Mouse (Mus musculus): ENCODE results near the gene Gabarapl2. TPM values are rescaled to one million over a fixed set of nuclear protein-coding genes. Genes with fewer than 3 reads are reported as not detected.
A peak's percentile ranks its signal among the peaks of the same experiment; 100 is the strongest.

Gene Gabarapl2
- polyA plus RNA-seq, 1 experiment, result 9.3 TPM

- no peaks in the 10 kb centered on the region for H3K27me3 ChIP-seq (replicated peaks)
- H3K4me3 ChIP-seq (replicated peaks), result no peak overlapping the region
Measured at GRCm38 (mm10) chr8:111951317-111951716, 10.8 kb downstream of the Gabarapl2 start.

GRCm38 (mm10) chr8:111951936-111952335, 11.4 kb downstream of the Gabarapl2 start:
- TF ChIP-seq FLI1 (IDR thresholded peaks at IDR 0.05; ENCODE audit: low read length) (no peak), GATA1 (IDR thresholded peaks at IDR 0.05; ENCODE audit: borderline replicate concordance, low read length) (no peak)
- Histone ChIP-seq H3K4me1 (peaks cover 4% of the 10 kb centered on the region), H3K9me3 (no peaks in the 10 kb centered on the region), H3K27me3 (replicated peaks) (no peaks in the 10 kb centered on the region), H3K4me3 (replicated peaks) (no peak overlapping the region), H3K36me3 (replicated peaks; ENCODE audit: low read length) (peaks cover 83% of the 10 kb centered on the region)

More at GRCm38 (mm10) chr8:111951317-111951716, 10.8 kb downstream of the Gabarapl2 start:
- peaks cover 83% of the 10 kb centered on the region for H3K36me3 ChIP-seq (replicated peaks; ENCODE audit: low read length)
- H3K4me1 ChIP-seq, result peaks cover 4% of the 10 kb centered on the region
- no peaks in the 10 kb centered on the region for H3K9me3 ChIP-seq
- no peak for TF ChIP-seq GATA1 (IDR thresholded peaks at IDR 0.05; ENCODE audit: borderline replicate concordance, low read length)
- no peak for TF ChIP-seq FLI1 (IDR thresholded peaks at IDR 0.05; ENCODE audit: low read length)

- no peaks in the 10 kb centered on the region; the same call in none of the 2 replicates for H3K4me1 ChIP-seq
- TF ChIP-seq GATA1 (IDR thresholded peaks at IDR 0.05; ENCODE audit: borderline replicate concordance, low read length), result no peak
- TF ChIP-seq FLI1 (IDR thresholded peaks at IDR 0.05; ENCODE audit: low read length), result no peak
- no peak overlapping the region for H3K4me3 ChIP-seq (replicated peaks)
- peaks cover 85% of the 10 kb centered on the region for H3K36me3 ChIP-seq (replicated peaks; ENCODE audit: low read length)
- H3K27me3 ChIP-seq (replicated peaks), result no peaks in the 10 kb centered on the region
- H3K9me3 ChIP-seq, result no peaks in the 10 kb centered on the region
Measured at GRCm38 (mm10) chr8:111954844-111955594, 14.5 kb downstream of the Gabarapl2 start.

GRCm38 (mm10) chr8:111955879-111956278, 15.4 kb downstream of the Gabarapl2 start:
- Histone ChIP-seq H3K4me3 (replicated peaks) (no peak overlapping the region), H3K36me3 (replicated peaks; ENCODE audit: low read length) (peaks cover 87% of the 10 kb centered on the region), H3K4me1 (peaks cover 8% of the 10 kb centered on the region), H3K9me3 (no peaks in the 10 kb centered on the region), H3K27me3 (replicated peaks) (no peaks in the 10 kb centered on the region)
- TF ChIP-seq GATA1 (IDR thresholded peaks at IDR 0.05; ENCODE audit: borderline replicate concordance, low read length) (no peak), FLI1 (IDR thresholded peaks at IDR 0.05; ENCODE audit: low read length) (no peak)

GRCm38 (mm10) chr8:111957231-111957630, 16.7 kb downstream of the Gabarapl2 start:
- H3K27me3 ChIP-seq (replicated peaks), result no peaks in the 10 kb centered on the region
- H3K4me1 ChIP-seq, result peaks cover 17% of the 10 kb centered on the region
- no peak overlapping the region for H3K4me3 ChIP-seq (replicated peaks)
- peaks cover 79% of the 10 kb centered on the region for H3K36me3 ChIP-seq (replicated peaks; ENCODE audit: low read length)
- no peak for TF ChIP-seq FLI1 (IDR thresholded peaks at IDR 0.05; ENCODE audit: low read length)
- TF ChIP-seq GATA1 (IDR thresholded peaks at IDR 0.05; ENCODE audit: borderline replicate concordance, low read length), result no peak
- no peaks in the 10 kb centered on the region for H3K9me3 ChIP-seq

- Histone ChIP-seq H3K4me3 (replicated peaks) (peak overlapping the region; percentile 26), H3K9me3 (no peaks in the 10 kb centered on the region), H3K27me3 (replicated peaks) (no peaks in the 10 kb centered on the region), H3K36me3 (replicated peaks; ENCODE audit: low read length) (peaks cover 63% of the 10 kb centered on the region), H3K4me1 (peaks cover 32% of the 10 kb centered on the region)
- no peak for TF ChIP-seq FLI1 (IDR thresholded peaks at IDR 0.05; ENCODE audit: low read length)
- TF ChIP-seq GATA1 (IDR thresholded peaks at IDR 0.05; ENCODE audit: borderline replicate concordance, low read length), result no peak
Measured at GRCm38 (mm10) chr8:111960591-111961321, 20.3 kb downstream of the Gabarapl2 start.

GRCm38 (mm10) chr8:111961330-111961729, 20.8 kb downstream of the Gabarapl2 start:
- Histone ChIP-seq H3K27me3 (replicated peaks) (no peaks in the 10 kb centered on the region), H3K4me3 (replicated peaks) (no peak overlapping the region), H3K9me3 (no peaks in the 10 kb centered on the region), H3K4me1 (peaks cover 38% of the 10 kb centered on the region), H3K36me3 (replicated peaks; ENCODE audit: low read length) (peaks cover 61% of the 10 kb centered on the region)
- TF ChIP-seq GATA1 (IDR thresholded peaks at IDR 0.05; ENCODE audit: borderline replicate concordance, low read length) (no peak), FLI1 (IDR thresholded peaks at IDR 0.05; ENCODE audit: low read length) (no peak)

GRCm38 (mm10) chr8:111962589-111962988, 22.1 kb downstream of the Gabarapl2 start:
- peaks cover 46% of the 10 kb centered on the region for H3K4me1 ChIP-seq
- no peaks in the 10 kb centered on the region for H3K9me3 ChIP-seq
- no peak overlapping the region for H3K4me3 ChIP-seq (replicated peaks)
- TF ChIP-seq GATA1 (IDR thresholded peaks at IDR 0.05; ENCODE audit: borderline replicate concordance, low read length) (no peak), FLI1 (IDR thresholded peaks at IDR 0.05; ENCODE audit: low read length) (no peak)
- H3K36me3 ChIP-seq (replicated peaks; ENCODE audit: low read length), result peaks cover 50% of the 10 kb centered on the region
- no peaks in the 10 kb centered on the region for H3K27me3 ChIP-seq (replicated peaks)

GRCm38 (mm10) chr8:111963091-111963490, 22.6 kb downstream of the Gabarapl2 start:
- Histone ChIP-seq H3K9me3 (no peaks in the 10 kb centered on the region), H3K4me1 (peaks cover 51% of the 10 kb centered on the region), H3K4me3 (replicated peaks) (no peak overlapping the region), H3K27me3 (replicated peaks) (no peaks in the 10 kb centered on the region), H3K36me3 (replicated peaks; ENCODE audit: low read length) (peaks cover 52% of the 10 kb centered on the region)
- TF ChIP-seq FLI1 (IDR thresholded peaks at IDR 0.05; ENCODE audit: low read length) (no peak), GATA1 (IDR thresholded peaks at IDR 0.05; ENCODE audit: borderline replicate concordance, low read length) (no peak)

GRCm38 (mm10) chr8:111963546-111963945, 23.0 kb downstream of the Gabarapl2 start:
- peaks cover 55% of the 10 kb centered on the region for H3K4me1 ChIP-seq
- H3K27me3 ChIP-seq (replicated peaks), result no peaks in the 10 kb centered on the region
- no peak overlapping the region for H3K4me3 ChIP-seq (replicated peaks)
- H3K36me3 ChIP-seq (replicated peaks; ENCODE audit: low read length), result peaks cover 52% of the 10 kb centered on the region
- TF ChIP-seq FLI1 (IDR thresholded peaks at IDR 0.05; ENCODE audit: low read length), result no peak
- TF ChIP-seq GATA1 (IDR thresholded peaks at IDR 0.05; ENCODE audit: borderline replicate concordance, low read length), result no peak
- H3K9me3 ChIP-seq, result no peaks in the 10 kb centered on the region
